Mouse (Mus musculus) kidney, embryonic 16.5 days (tissue): ENCODE measurements around the gene Gorasp2. TPM values are rescaled to one million over a fixed set of nuclear protein-coding genes. Genes with fewer than 3 reads are reported as not detected.

Experiments used
- ATAC-seq: fragments of 200-750 bp; cut with Nextera tagmentation; 2 replicates; pipeline ENCODE4 v1.8.0; 2017; ENCODE audit warnings: moderate TSS enrichment; ENCODE audit not compliant: low FRiP score, low TSS enrichment
- H3K27ac ChIP-seq: fragments of 300-500 bp; sonication (generic); 2 replicates; pipeline ENCODE4 v1.5.1; 2014; ENCODE audit warnings: low read length
- H3K27me3 ChIP-seq: fragments of 300-500 bp; sonication (generic); 2 replicates; pipeline ENCODE4 v1.6.1; 2014; ENCODE audit warnings: low read length, control low read depth, mixed read lengths; ENCODE audit not compliant: insufficient read depth
- H3K36me3 ChIP-seq: fragments of 300-500 bp; sonication (generic); 2 replicates; pipeline ENCODE4 v1.6.1; 2014; ENCODE audit warnings: low read length, control low read depth, mixed read lengths; ENCODE audit not compliant: insufficient read depth
- H3K4me1 ChIP-seq: fragments of 300-500 bp; sonication (generic); 2 replicates; pipeline ENCODE4 v1.6.1; 2014; ENCODE audit warnings: low read length, control low read depth, mixed read lengths; ENCODE audit not compliant: insufficient read depth
- H3K4me2 ChIP-seq: fragments of 300-500 bp; sonication (generic); replicated peaks from 2 replicates; pipeline ENCODE4 v1.6.1; 2014; ENCODE audit warnings: low read depth, low read length
- H3K4me3 ChIP-seq: fragments of 300-500 bp; sonication (generic); 2 replicates; pipeline ENCODE4 v1.5.1; 2014; ENCODE audit warnings: mild to moderate bottlenecking, low read length
- H3K9ac ChIP-seq: fragments of 300-500 bp; sonication (generic); replicated peaks from 2 replicates; pipeline ENCODE4 v1.6.1; 2014; ENCODE audit warnings: low read length
- H3K9me3 ChIP-seq: fragments of 300-500 bp; sonication (generic); 2 replicates; pipeline ENCODE4 v1.6.1; 2016; ENCODE audit warnings: low read length, control low read depth
- WGBS: fragments of 180-500 bp; shearing (Covaris S2); extraction: QIAGEN DNeasy Blood & Tissue Kit; methylation state at CpG from one replicate; pipeline ENCODE4 v1.1.7; 2014; 5-methylcytosine and 5-hydroxymethylcytosine counted together
- polyA plus RNA-seq: library from polyadenylated mRNA; unstranded; fragments of >200 nt; fragmentation: Nextera tagmentation; extraction: Ambion mirVana; gene quantifications from 2 replicates; pipeline ENCODE4 v1.2.1, GENCODE M21; 2015

Gorasp2 gene
- 176 and 182 TPM in 2 replicates for polyA plus RNA-seq

DNA sequence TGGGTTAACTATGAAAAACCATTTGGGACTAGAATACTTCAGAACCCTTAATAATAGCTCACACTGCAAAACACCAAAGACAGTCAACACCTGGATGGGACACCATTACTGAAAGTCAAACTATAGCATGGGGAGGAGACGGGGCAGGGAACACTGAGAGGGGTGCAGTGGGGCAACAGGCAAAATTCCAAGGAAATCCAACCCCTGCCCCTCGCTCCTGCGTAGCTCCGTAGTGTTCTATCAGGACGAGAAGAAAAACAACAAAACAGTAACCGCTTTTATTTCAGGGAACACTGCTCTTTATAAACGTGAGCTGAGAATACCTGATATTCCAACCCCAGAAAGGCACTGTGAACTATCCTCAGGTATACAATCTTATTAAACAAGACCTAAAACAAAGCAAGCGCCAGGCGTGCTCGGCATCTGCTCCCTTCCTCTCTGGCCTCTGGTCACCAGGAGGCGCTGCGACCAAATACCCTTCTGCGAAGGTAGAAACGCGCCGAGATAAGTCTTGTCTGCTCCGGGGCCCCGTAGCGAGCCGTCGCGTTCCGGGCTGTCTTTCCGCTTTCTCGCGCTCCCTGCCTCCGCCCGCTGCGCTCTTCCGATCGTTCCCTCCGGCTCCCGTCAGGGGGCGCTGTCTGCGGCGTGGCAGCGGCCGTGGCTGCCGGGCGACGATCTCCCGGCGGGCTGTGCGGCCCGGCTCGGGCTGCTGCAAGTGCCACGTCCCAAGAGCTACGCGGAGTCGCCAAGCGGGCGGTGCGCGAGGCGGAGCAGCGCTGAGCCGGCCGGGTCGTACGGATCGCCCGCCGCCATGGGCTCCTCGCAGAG lies at the start of gene Gorasp2:
Gene Gorasp2 (plus strand): TSS at position 690 of the 828 bp plus-strand sequence.
- H3K9me3 ChIP-seq: no peaks in the 10 kb centered on the region
- peak within 1 kb of the TSS; percentile 89 for H3K4me3 ChIP-seq
- peak; percentile 98 for ATAC-seq
- H3K27me3 ChIP-seq: 0 out of 2 replicates have a peak, but pooled peaks cover 3% of the 10 kb centered on the region
- peak within 1 kb of the TSS; percentile 97 for H3K9ac ChIP-seq
- H3K4me2 ChIP-seq: peak within 1 kb of the TSS; percentile 89
- WGBS: under 1% methylated on average over 60 of the region's 64 CpGs
- H3K36me3 ChIP-seq: 0 out of 2 replicates have a peak, but pooled peaks cover under 1% of the 10 kb centered on the region
- peaks cover 21% of the 10 kb centered on the region for H3K4me1 ChIP-seq
- peak within 1 kb of the TSS; percentile 91 for H3K27ac ChIP-seq

DNA sequence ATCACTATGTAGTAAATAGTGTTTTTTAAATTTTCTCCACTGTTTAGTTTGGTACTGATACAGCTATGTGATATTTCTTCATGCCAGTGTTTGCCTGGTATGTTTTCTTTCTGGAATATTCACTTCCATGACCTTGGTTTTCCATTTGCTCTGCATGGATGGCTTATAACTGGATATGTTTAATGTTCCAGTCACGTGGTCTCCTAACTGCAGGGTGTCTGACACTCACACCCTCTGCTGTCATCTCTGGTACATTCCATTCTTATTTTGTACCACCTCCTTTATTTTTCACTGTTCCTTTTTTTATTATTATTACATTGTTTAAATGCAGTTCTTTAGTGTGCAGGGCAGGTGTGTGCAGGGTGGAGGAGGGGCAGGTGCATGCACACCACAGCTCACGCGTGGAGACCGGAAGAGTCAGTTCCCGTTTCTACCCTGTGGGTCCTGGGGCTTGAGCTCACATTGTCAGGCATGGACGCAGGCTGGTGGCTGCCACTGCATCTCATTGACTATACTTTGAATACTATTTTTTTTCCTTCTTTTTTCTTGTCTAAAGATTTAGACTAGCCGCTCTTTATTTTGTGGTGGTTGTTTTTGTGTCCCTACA lies 46.5 kb upstream of the Gorasp2 start:
- H3K27ac ChIP-seq: no peak overlapping the region
- 80% methylated on average over 7 of the region's 7 CpGs for WGBS
- no peaks in the 10 kb centered on the region for H3K4me1 ChIP-seq

DNA sequence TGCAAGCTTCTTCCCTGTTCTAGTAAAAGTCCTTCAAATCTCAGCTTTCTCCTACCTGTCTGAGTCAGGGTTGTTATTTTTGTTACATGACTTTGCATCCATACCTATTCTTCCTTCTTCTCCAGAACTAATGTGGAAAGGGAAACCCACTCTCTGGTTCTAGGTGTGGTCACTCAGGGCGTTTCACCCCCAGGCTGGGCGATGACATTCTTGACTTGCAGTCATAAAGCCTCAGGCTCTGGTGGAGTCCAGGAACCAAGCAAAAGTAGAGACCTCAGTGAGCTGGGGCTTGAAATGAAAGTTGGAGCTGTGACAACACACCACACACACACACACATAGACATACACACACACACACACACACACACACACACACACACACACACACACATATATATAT lies 45.3 kb upstream of the Gorasp2 start:
- Histone ChIP-seq H3K9me3 (no peaks in the 10 kb centered on the region), H3K4me3 (no peak overlapping the region), H3K4me1 (no peaks in the 10 kb centered on the region), H3K9ac (no peak overlapping the region), H3K4me2 (no peak overlapping the region), H3K27me3 (no peaks in the 10 kb centered on the region), H3K36me3 (no peaks in the 10 kb centered on the region), H3K27ac (no peak overlapping the region)
- ATAC-seq: no peak
- WGBS: 59% methylated on average over 2 of the region's 2 CpGs

More for the DNA sequence above, 46.5 kb upstream of the Gorasp2 start:
- no peak overlapping the region for H3K9ac ChIP-seq
- H3K4me3 ChIP-seq: no peak overlapping the region
- H3K9me3 ChIP-seq: no peaks in the 10 kb centered on the region
- no peaks in the 10 kb centered on the region for H3K36me3 ChIP-seq
- no peaks in the 10 kb centered on the region for H3K27me3 ChIP-seq
- no peak overlapping the region for H3K4me2 ChIP-seq
- no peak for ATAC-seq

DNA sequence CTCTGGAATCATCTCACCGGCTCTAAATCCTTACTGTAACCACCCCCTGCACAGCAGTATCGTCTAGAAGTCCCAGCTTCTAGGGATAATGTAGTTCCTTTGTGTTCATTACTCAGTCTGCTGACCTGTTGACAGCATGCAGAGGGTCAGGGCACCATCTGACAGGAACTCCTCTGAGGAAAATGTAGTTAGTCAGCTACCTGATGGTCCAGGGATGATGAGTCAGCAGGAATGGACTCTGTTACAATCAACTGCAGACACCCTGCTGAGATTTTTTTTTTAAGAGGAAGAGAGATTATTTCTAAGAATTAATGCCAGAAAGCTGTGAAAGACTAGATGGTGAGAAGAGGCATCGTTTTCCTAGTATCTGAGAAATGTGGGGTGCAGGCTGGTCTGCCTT lies 44.8 kb upstream of the Gorasp2 start:
- Histone ChIP-seq H3K4me3 (no peak overlapping the region), H3K27me3 (no peaks in the 10 kb centered on the region), H3K27ac (no peak overlapping the region), H3K36me3 (no peaks in the 10 kb centered on the region), H3K9me3 (no peaks in the 10 kb centered on the region), H3K9ac (no peak overlapping the region), H3K4me2 (no peak overlapping the region), H3K4me1 (no peaks in the 10 kb centered on the region)
- ATAC-seq: no peak
- 62% methylated on average over 3 of the region's 3 CpGs for WGBS

DNA sequence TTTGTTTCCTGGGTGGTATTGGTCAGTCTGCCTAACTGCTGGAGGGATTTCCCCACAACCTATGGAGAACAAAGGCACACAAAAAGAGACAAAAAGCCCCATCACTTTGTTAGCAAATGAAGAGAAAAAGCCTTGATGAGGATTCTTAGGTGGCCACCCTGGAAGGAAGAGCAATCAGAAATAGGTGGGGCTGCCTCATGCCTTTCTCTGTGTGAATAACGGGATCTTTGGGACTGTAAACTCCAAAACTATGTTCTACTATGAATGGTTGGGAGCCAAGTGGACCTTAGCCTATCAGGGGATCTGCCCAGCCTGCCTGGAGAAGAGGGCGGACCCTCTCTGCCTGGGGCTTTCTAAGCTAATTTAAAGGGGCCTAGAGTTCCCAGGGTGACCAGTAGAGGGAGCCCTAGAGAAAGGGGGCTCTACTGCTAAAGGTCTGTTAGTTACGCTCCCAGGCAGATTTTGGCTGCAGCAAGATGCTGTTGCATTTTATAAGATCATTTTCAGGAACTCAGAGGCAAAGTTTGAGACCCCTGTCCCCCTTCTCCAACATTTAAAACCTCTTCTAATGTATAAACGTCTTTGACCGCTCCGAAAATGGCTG lies 42.0 kb upstream of the Gorasp2 start:
- H3K4me3 ChIP-seq: no peak overlapping the region
- no peak for ATAC-seq
- H3K27ac ChIP-seq: no peak overlapping the region
- no peak overlapping the region for H3K9ac ChIP-seq
- H3K9me3 ChIP-seq: no peaks in the 10 kb centered on the region
- H3K27me3 ChIP-seq: no peaks in the 10 kb centered on the region
- H3K4me2 ChIP-seq: no peak overlapping the region
- WGBS: 78% methylated on average over 6 of the region's 6 CpGs
- H3K4me1 ChIP-seq: no peaks in the 10 kb centered on the region
- H3K36me3 ChIP-seq: no peaks in the 10 kb centered on the region

DNA sequence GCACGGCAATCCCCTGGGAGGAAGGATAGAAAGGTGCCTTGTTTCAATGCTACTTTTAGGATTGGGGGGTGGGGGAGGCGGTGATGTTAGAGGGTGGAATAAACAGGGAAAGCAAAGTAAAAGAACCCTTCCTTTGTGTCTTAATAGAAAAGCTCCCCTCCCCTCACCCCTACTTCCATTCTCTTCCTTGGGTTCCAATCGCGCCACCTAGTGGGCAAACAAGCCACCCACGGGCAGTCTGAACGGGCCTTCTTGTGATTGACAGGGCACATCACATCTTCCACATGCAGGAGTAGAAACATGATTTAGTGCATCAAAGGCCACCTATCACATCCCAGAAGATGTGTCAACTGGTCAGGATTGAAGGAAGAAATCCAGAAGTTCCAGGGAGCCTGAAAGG lies 41.2 kb upstream of the Gorasp2 start:
- H3K36me3 ChIP-seq: no peaks in the 10 kb centered on the region
- no peak overlapping the region for H3K4me2 ChIP-seq
- no peak overlapping the region for H3K9ac ChIP-seq
- H3K27ac ChIP-seq: no peak overlapping the region
- no peaks in the 10 kb centered on the region for H3K27me3 ChIP-seq
- H3K4me1 ChIP-seq: no peaks in the 10 kb centered on the region
- no peaks in the 10 kb centered on the region for H3K9me3 ChIP-seq
- no peak overlapping the region for H3K4me3 ChIP-seq
- WGBS: 31% methylated on average over 6 of the region's 6 CpGs
- no peak for ATAC-seq

DNA sequence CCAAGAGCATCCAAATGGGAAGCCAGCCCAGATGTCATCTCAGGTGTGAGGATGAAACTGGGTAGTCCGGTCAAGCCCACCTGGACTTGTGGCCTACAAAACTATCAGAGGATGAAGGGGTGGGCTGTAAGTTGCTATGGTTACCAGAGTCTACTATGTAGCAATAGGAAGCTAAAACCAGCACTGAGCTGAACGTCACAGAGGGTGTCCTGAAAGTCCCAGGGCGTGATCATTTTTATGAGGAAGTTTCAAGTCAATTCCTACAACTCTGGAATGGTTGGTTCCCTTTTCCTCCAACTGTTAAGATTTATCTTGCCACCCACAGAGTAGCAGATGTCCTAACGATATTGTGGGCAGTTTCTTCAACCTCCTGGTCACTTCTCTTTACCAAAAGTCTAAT lies 39.1 kb upstream of the Gorasp2 start:
- Histone ChIP-seq H3K27me3 (no peaks in the 10 kb centered on the region), H3K9ac (no peak overlapping the region), H3K36me3 (no peaks in the 10 kb centered on the region), H3K4me3 (no peak overlapping the region), H3K4me1 (no peaks in the 10 kb centered on the region), H3K27ac (no peak overlapping the region), H3K9me3 (no peaks in the 10 kb centered on the region), H3K4me2 (no peak overlapping the region)
- no peak for ATAC-seq
- WGBS: 59% methylated on average over 4 of the region's 4 CpGs

DNA sequence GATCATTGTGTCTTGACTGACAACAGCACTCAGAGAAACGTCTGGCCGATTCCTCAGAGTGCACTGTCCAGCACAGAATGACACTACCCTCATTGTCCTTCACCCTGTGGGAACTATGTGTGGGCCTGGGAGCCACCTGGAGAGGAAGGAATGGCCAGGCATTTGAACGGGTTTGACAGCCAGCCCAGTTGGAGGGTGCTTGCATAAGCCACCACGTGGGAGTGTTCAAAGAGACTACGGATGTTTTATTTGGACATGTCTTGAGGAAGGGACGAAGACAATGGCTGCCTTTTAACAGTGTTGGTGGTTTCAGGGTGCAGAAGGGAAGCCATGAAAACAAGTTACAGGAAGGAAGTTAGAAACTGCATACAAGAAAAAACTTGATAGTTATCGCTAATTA lies 35.6 kb upstream of the Gorasp2 start:
- Histone ChIP-seq H3K9me3 (no peaks in the 10 kb centered on the region), H3K9ac (no peak overlapping the region), H3K36me3 (no peaks in the 10 kb centered on the region), H3K4me1 (peaks cover 11% of the 10 kb centered on the region; the same call in 1 of the 2 replicates), H3K4me3 (no peak overlapping the region), H3K27me3 (no peaks in the 10 kb centered on the region), H3K27ac (no peak overlapping the region), H3K4me2 (no peak overlapping the region)
- ATAC-seq: no peak
- WGBS: 64% methylated on average over 7 of the region's 7 CpGs

DNA sequence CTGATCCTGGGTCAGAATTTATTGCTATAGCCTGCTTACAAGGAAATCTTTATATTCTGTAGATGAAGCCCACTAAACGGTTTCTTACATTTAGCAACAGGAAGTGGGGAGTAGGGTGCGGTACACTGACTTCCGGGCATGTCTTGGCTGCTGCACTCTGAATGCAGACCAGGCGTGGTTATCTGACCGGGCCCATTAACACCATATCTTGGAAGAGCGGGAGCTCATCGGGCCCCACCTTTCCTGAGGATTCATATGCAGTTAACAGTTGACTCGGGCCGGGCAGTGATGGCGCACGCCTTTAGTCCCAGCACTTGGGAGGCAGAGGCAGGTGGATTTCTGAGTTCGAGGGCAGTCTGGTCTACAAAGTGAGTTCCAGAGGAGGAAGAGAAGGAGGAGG lies 33.0 kb upstream of the Gorasp2 start:
- H3K4me1 ChIP-seq: peaks cover 11% of the 10 kb centered on the region; the same call in 1 of the 2 replicates
- H3K9ac ChIP-seq: no peak overlapping the region
- no peak overlapping the region for H3K27ac ChIP-seq
- H3K9me3 ChIP-seq: no peaks in the 10 kb centered on the region
- no peak overlapping the region for H3K4me3 ChIP-seq
- H3K4me2 ChIP-seq: no peak overlapping the region
- no peaks in the 10 kb centered on the region for H3K27me3 ChIP-seq
- 80% methylated on average over 12 of the region's 12 CpGs for WGBS
- ATAC-seq: no peak
- H3K36me3 ChIP-seq: no peaks in the 10 kb centered on the region
